Mouse (Mus musculus): ENCODE data around the gene Wwp2. TPM values are rescaled to one million over a fixed set of nuclear protein-coding genes. Genes with fewer than 3 reads are reported as not detected.

Gene Wwp2
- total and polyA plus RNA-seq, 3 experiments, result 18.7 to 31.5 (median 20.5) TPM

DNA sequence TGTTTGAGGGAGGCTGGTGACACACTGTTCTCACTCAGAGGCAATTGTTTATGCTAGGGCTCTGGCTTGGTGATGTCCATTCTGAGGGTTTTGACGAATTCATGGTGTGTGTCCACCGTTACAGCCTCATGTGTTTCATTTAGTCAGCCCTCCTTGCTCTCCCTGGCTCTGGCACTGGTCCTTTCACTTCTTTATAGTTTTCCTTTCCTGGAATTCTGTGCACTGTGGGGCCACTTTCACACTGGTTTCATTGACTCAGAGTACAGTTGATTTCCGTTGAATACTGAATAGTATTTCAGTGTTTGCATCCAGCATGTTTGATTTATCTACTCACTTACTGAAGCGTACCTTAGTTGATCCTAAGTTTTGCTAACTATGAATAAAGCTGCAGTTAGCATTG lies 55.0 kb downstream of the Wwp2 start:
- peaks cover 9% of the 10 kb centered on the region for H3K4me1 ChIP-seq (ENCODE audit: control insufficient read depth, insufficient read depth, low read length)
- H3K4me3 ChIP-seq, result no peak overlapping the region
- intact Hi-C loops (cut with DNase I), result no loop called here
- no peak overlapping the region for H3K9ac ChIP-seq (ENCODE audit: low read depth, low read length)
- no peak overlapping the region; the same call in 1 of the 2 replicates for H3K27ac ChIP-seq
- WGBS, result 66% methylated on average over 4 of the region's 4 CpGs
- H3K27me3 ChIP-seq (ENCODE audit: control insufficient read depth, insufficient read depth, low read length), result no peaks in the 10 kb centered on the region
- TF ChIP-seq EP300 (IDR thresholded peaks at IDR 0.05; ENCODE audit: insufficient read depth, low read depth, low read length), result no peak
- no peak for TF ChIP-seq POLR2A (IDR thresholded peaks at IDR 0.05; ENCODE audit: insufficient read depth, low read depth, low read length)
- TF ChIP-seq CTCF (IDR thresholded peaks at IDR 0.05), result no peak
- H3K36me3 ChIP-seq (ENCODE audit: control insufficient read depth, insufficient read depth, low read length), result no peaks in the 10 kb centered on the region
- H3K79me2 ChIP-seq (replicated peaks; ENCODE audit: control insufficient read depth, insufficient read depth, low read length), result no peaks in the 10 kb centered on the region
- no peak for DNase-seq

DNA sequence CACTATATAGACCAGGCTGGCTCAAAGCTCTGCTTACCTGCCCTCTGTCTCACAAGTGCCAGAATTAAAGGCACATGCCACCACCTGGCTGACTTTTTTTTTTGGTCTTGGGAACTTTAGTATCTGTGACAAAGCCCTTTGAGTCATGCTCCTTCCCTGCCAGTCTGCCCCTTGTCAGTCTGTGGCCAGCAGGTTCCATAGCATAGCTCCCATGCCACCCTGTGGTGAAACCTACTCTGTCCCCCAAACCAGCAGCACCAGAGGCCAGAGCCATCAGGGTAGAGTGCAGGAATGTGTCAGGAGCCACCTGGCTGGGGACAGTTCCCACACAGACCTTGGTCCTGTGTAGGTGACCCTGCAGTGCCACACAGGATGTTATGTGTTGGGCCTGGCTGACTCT lies 55.7 kb downstream of the Wwp2 start:
- H3K36me3 ChIP-seq (ENCODE audit: control insufficient read depth, insufficient read depth, low read length), result no peaks in the 10 kb centered on the region
- no peak for DNase-seq
- peaks cover 9% of the 10 kb centered on the region for H3K4me1 ChIP-seq (ENCODE audit: control insufficient read depth, insufficient read depth, low read length)
- TF ChIP-seq CTCF (IDR thresholded peaks at IDR 0.05) (no peak), EP300 (IDR thresholded peaks at IDR 0.05; ENCODE audit: insufficient read depth, low read depth, low read length) (no peak), POLR2A (IDR thresholded peaks at IDR 0.05; ENCODE audit: insufficient read depth, low read depth, low read length) (no peak)
- H3K27me3 ChIP-seq (ENCODE audit: control insufficient read depth, insufficient read depth, low read length), result no peaks in the 10 kb centered on the region
- H3K4me3 ChIP-seq, result no peak overlapping the region
- H3K79me2 ChIP-seq (replicated peaks; ENCODE audit: control insufficient read depth, insufficient read depth, low read length), result no peaks in the 10 kb centered on the region
- H3K9ac ChIP-seq (ENCODE audit: low read depth, low read length), result no peak overlapping the region
- intact Hi-C loops (cut with DNase I), result no loop called here
- no peak overlapping the region for H3K27ac ChIP-seq

GRCm38 (mm10) chr8:107492802-107493201 lies 56.6 kb downstream of the Wwp2 start:
- intact Hi-C loops (cut with DNase I), result no loop called here
- Histone ChIP-seq H3K4me3 (no peak overlapping the region), H3K27me3 (ENCODE audit: control insufficient read depth, insufficient read depth, low read length) (no peaks in the 10 kb centered on the region), H3K9ac (ENCODE audit: low read depth, low read length) (no peak overlapping the region), H3K36me3 (ENCODE audit: control insufficient read depth, insufficient read depth, low read length) (no peaks in the 10 kb centered on the region), H3K4me1 (ENCODE audit: control insufficient read depth, insufficient read depth, low read length) (peaks cover 9% of the 10 kb centered on the region), H3K27ac (no peak overlapping the region), H3K79me2 (replicated peaks; ENCODE audit: control insufficient read depth, insufficient read depth, low read length) (no peaks in the 10 kb centered on the region)
- WGBS, result 90% methylated on average over 5 of the region's 5 CpGs
- TF ChIP-seq EP300 (IDR thresholded peaks at IDR 0.05; ENCODE audit: insufficient read depth, low read depth, low read length) (no peak), POLR2A (IDR thresholded peaks at IDR 0.05; ENCODE audit: insufficient read depth, low read depth, low read length) (no peak), CTCF (IDR thresholded peaks at IDR 0.05) (no peak)
- no peak for DNase-seq

GRCm38 (mm10) chr8:107495425-107495824 lies 59.3 kb downstream of the Wwp2 start:
- no peaks in the 10 kb centered on the region for H3K27me3 ChIP-seq (ENCODE audit: control insufficient read depth, insufficient read depth, low read length)
- no peaks in the 10 kb centered on the region for H3K36me3 ChIP-seq (ENCODE audit: control insufficient read depth, insufficient read depth, low read length)
- H3K27ac ChIP-seq, result no peak overlapping the region
- H3K4me3 ChIP-seq, result no peak overlapping the region
- intact Hi-C loops (cut with DNase I), result loop anchor here (5.0 kb wide), 1 partner anchor 47 kb away; no protein-coding TSS in a partner anchor
- TF ChIP-seq CTCF (IDR thresholded peaks at IDR 0.05), result no peak
- no peak for TF ChIP-seq POLR2A (IDR thresholded peaks at IDR 0.05; ENCODE audit: insufficient read depth, low read depth, low read length)
- no peak for TF ChIP-seq EP300 (IDR thresholded peaks at IDR 0.05; ENCODE audit: insufficient read depth, low read depth, low read length)
- no peak overlapping the region for H3K9ac ChIP-seq (ENCODE audit: low read depth, low read length)
- H3K79me2 ChIP-seq (replicated peaks; ENCODE audit: control insufficient read depth, insufficient read depth, low read length), result no peaks in the 10 kb centered on the region
- no peak for DNase-seq
- peaks cover 6% of the 10 kb centered on the region; the same call in 1 of the 2 replicates for H3K4me1 ChIP-seq (ENCODE audit: control insufficient read depth, insufficient read depth, low read length)
- WGBS, result 89% methylated on average over 9 of the region's 9 CpGs

DNA sequence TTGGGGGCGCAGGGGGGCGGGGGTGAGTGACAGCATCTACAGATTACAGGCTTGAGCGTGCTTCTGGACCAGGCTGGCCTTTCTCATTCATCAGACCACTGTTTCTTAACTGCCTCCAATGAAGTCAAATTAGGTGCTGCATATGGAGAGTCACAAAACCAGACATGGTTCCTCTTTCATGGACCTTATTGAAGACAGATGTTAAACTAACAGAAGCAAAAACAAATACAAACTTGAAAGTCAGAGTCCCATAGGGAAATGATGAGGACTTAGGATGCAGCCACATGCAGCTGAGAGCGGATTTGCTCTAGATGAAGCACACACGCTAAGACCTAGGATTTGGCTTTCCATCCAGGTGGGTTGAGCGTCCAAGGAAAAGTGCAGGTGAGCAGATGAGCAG lies 61.5 kb downstream of the Wwp2 start:
- no peak overlapping the region for H3K4me3 ChIP-seq
- H3K79me2 ChIP-seq (replicated peaks; ENCODE audit: control insufficient read depth, insufficient read depth, low read length), result no peaks in the 10 kb centered on the region
- H3K27ac ChIP-seq, result no peak overlapping the region
- H3K9ac ChIP-seq (ENCODE audit: low read depth, low read length), result no peak overlapping the region
- WGBS, result 86% methylated on average over 6 of the region's 6 CpGs
- no peak for DNase-seq
- TF ChIP-seq EP300 (IDR thresholded peaks at IDR 0.05; ENCODE audit: insufficient read depth, low read depth, low read length) (no peak), POLR2A (IDR thresholded peaks at IDR 0.05; ENCODE audit: insufficient read depth, low read depth, low read length) (no peak), CTCF (IDR thresholded peaks at IDR 0.05) (no peak)
- intact Hi-C loops (cut with DNase I), result loop anchor here (5.0 kb wide), 1 partner anchor 45 kb away; no protein-coding TSS in a partner anchor
- H3K27me3 ChIP-seq (ENCODE audit: control insufficient read depth, insufficient read depth, low read length), result no peaks in the 10 kb centered on the region
- H3K4me1 ChIP-seq (ENCODE audit: control insufficient read depth, insufficient read depth, low read length), result peaks cover 3% of the 10 kb centered on the region; the same call in 1 of the 2 replicates
- no peaks in the 10 kb centered on the region for H3K36me3 ChIP-seq (ENCODE audit: control insufficient read depth, insufficient read depth, low read length)

DNA sequence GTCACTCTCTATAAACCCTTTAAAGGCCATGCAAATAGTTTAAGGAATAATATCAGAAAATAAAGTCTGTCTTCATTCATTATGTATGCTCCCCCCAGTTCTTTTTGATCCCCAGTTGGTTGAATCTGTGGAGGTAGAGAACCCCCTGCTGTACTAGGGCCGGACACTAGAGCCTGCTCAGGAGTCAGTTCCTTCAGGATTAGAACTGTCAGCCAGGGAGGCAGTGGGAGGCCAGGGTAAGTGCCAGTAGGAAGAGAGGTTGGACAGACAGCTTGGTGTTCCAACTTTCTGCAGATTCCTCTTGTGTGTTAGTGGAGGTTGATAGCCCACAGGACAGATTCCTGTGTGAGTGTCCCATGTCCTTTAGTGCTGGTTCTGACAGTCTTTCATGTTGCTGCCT lies 62.2 kb downstream of the Wwp2 start:
- 79% methylated on average over 1 of the region's 1 CpGs for WGBS
- no peak overlapping the region for H3K4me3 ChIP-seq
- no peaks in the 10 kb centered on the region for H3K36me3 ChIP-seq (ENCODE audit: control insufficient read depth, insufficient read depth, low read length)
- peaks cover 5% of the 10 kb centered on the region for H3K4me1 ChIP-seq (ENCODE audit: control insufficient read depth, insufficient read depth, low read length)
- DNase-seq, result no peak
- H3K27me3 ChIP-seq (ENCODE audit: control insufficient read depth, insufficient read depth, low read length), result no peaks in the 10 kb centered on the region
- H3K27ac ChIP-seq, result peak overlapping the region; percentile 47
- intact Hi-C loops (cut with DNase I), result loop anchor here (5.0 kb wide), 1 partner anchor 44 kb away; no protein-coding TSS in a partner anchor
- H3K9ac ChIP-seq (ENCODE audit: low read depth, low read length), result no peak overlapping the region
- TF ChIP-seq POLR2A (IDR thresholded peaks at IDR 0.05; ENCODE audit: insufficient read depth, low read depth, low read length) (no peak), CTCF (IDR thresholded peaks at IDR 0.05) (peak; percentile 33), EP300 (IDR thresholded peaks at IDR 0.05; ENCODE audit: insufficient read depth, low read depth, low read length) (no peak)
- H3K79me2 ChIP-seq (replicated peaks; ENCODE audit: control insufficient read depth, insufficient read depth, low read length), result no peaks in the 10 kb centered on the region
